In genomic region chr2:167930975-167931374, GRCm38 (mm10) we compare ENCODE assay signal across 9 mouse cellular contexts. TPM values are rescaled to one million over a fixed set of nuclear protein-coding genes. Genes with fewer than 3 reads are reported as not detected.
DNase-seq lines count a peak whose midpoint lies in the region; ATAC-seq and TF ChIP-seq lines count a peak whose summit lies in the region.
"Had no signal": no experiment of that assay in that cellular context is flagged by ENCODE, and none has a peak within 500 bp of the region (broad histone marks: within the 10 kb centered on the region; RNA-seq: fewer than 3 reads in every experiment).

No protein-coding gene starts in this region.

- no peaks in the 10 kb centered on the region for H3K9me3 ChIP-seq in heart, embryonic 14.5 days (ENCODE audit: control insufficient read depth, low read length)
- H3K9me3 ChIP-seq in limb, embryonic 12.5 days = no peaks in the 10 kb centered on the region

- H3K9ac ChIP-seq in heart, embryonic 14.5 days (ENCODE audit: low read length) = peak overlapping the region; percentile 97; the same call in 1 of the 2 replicates
- H3K9ac ChIP-seq in limb, embryonic 12.5 days (replicated peaks) = peak overlapping the region; percentile 83; the same call in 1 of the 2 replicates

- WGBS in heart, embryonic 14.5 days = 92% methylated on average over 3 of the region's 3 CpGs
- 91% methylated on average over 3 of the region's 3 CpGs for WGBS in limb, embryonic 12.5 days

- peak overlapping the region in 1 of 2 experiments; percentile 93; a peak in 1 of 4 replicates for H3K4me3 ChIP-seq in heart, embryonic 14.5 days (ENCODE audit: control insufficient read depth in 1 of 2, insufficient read depth in 1 of 2, low read depth in 1 of 2, low read length in 2 of 2)
- peak overlapping the region; percentile 85 for H3K4me3 ChIP-seq in testis, adult 2 months (ENCODE audit: control insufficient read depth, low read depth, low read length)
- no peak overlapping the region for H3K4me3 ChIP-seq in limb, embryonic 12.5 days (replicated peaks)
- no peak overlapping the region for H3K4me3 ChIP-seq in layer of hippocampus, adult 2 months

- no peaks in the 10 kb centered on the region for H3K27me3 ChIP-seq in heart, embryonic 14.5 days (ENCODE audit: control insufficient read depth, insufficient read depth, low read length)
- no peaks in the 10 kb centered on the region for H3K27me3 ChIP-seq in testis, adult 2 months (ENCODE audit: control insufficient read depth, insufficient read depth, low read length)
- H3K27me3 ChIP-seq in limb, embryonic 12.5 days = no peaks in the 10 kb centered on the region

- H3K4me1 ChIP-seq in heart, embryonic 14.5 days (ENCODE audit: control insufficient read depth in 2 of 2, insufficient read depth in 2 of 2, low read length in 2 of 2) = peaks cover 6 to 23% of the 10 kb centered on the region in 2 experiments
- H3K4me1 ChIP-seq in testis, adult 2 months (ENCODE audit: control insufficient read depth, insufficient read depth, low read length) = peaks cover 15% of the 10 kb centered on the region
- H3K4me1 ChIP-seq in limb, embryonic 12.5 days (replicated peaks) = peaks cover 28% of the 10 kb centered on the region

- TF ChIP-seq POLR2A in testis, adult 2 months (IDR thresholded peaks at IDR 0.05; ENCODE audit: control insufficient read depth, low read depth, low read length) = no peak

- DNase-seq in heart, adult 9 months (ENCODE audit: low spot score in 2 of 2) = no peak
- no peak for DNase-seq in testis, postnatal 10 days (ENCODE audit: low spot score)
- DNase-seq in frontal cortex, adult 2 months (ENCODE audit: extremely low spot score in 1 of 2, low spot score in 1 of 2) = no peak
- DNase-seq in layer of hippocampus, adult 2 months (ENCODE audit: low spot score in 2 of 2) = no peak
- no peak for DNase-seq in adrenal gland, adult (ENCODE audit: inconsistent age in 2 of 2, low spot score in 1 of 2)
- DNase-seq: kidney, postnatal 36 days had no signal

- H3K27ac ChIP-seq in heart, embryonic 14.5 days (replicated peaks in 1 of 2; ENCODE audit: control insufficient read depth in 1 of 2, insufficient read depth in 1 of 2, low read depth in 2 of 2, low read length in 2 of 2) = peak overlapping the region in 1 of 2 experiments; percentile 80; a peak in 1 of 4 replicates
- H3K27ac ChIP-seq in testis, adult 2 months (ENCODE audit: control insufficient read depth, insufficient read depth, low read depth, low read length) = peak overlapping the region; percentile 95
- peak overlapping the region; percentile 59; the same call in 1 of the 2 replicates for H3K27ac ChIP-seq in limb, embryonic 12.5 days
- no peak overlapping the region for H3K27ac ChIP-seq in layer of hippocampus, adult 2 months

- no peaks in the 10 kb centered on the region for H3K36me3 ChIP-seq in heart, embryonic 14.5 days (ENCODE audit: control insufficient read depth, insufficient read depth, low read length)
- H3K36me3 ChIP-seq in testis, adult 2 months (ENCODE audit: control insufficient read depth, insufficient read depth, low read length) = no peaks in the 10 kb centered on the region
- H3K36me3 ChIP-seq in limb, embryonic 12.5 days = no peaks in the 10 kb centered on the region

- no peak for TF ChIP-seq CTCF in testis, adult 2 months (IDR thresholded peaks at IDR 0.05; ENCODE audit: control insufficient read depth, insufficient read depth, insufficient replicate concordance, low read depth, low read length)
- TF ChIP-seq CTCF in layer of hippocampus, adult 2 months (conservative IDR thresholded peaks at IDR 0.05) = no peak

- H3K4me2 ChIP-seq in heart, embryonic 14.5 days (ENCODE audit: low read length) = peak overlapping the region; percentile 83
- peak overlapping the region; percentile 88 for H3K4me2 ChIP-seq in limb, embryonic 12.5 days

- ATAC-seq in heart, embryonic 14.5 days (ENCODE audit: insufficient number of reproducible peaks, insufficient read depth, low FRiP score, low read depth) = no peak
- no peak for ATAC-seq in limb, embryonic 12.5 days (ENCODE audit: insufficient number of reproducible peaks, insufficient read depth, low FRiP score, low TSS enrichment, low read depth)

RNA-seq across cellular contexts. Expression of gene Ptpn1, which starts 0.9 kb away (rescaled TPM):
- polyA plus RNA-seq in heart, embryonic 14.5 days (2014; fragmentation: Nextera tagmentation; extraction: Ambion mirVana) = 40.7 and 41.5 TPM in 2 replicates
- polyA plus RNA-seq in testis, adult 2 months (2012; rRNA removed) = 30.9 and 34.7 TPM in 2 replicates
- 51.7 and 60.1 TPM in 2 replicates for polyA plus RNA-seq in limb, embryonic 12.5 days (2016; fragmentation: Nextera tagmentation; extraction: Ambion mirVana)
- 45.7 and 45.8 TPM in 2 replicates for polyA plus RNA-seq in frontal cortex, adult 2 months (2012; rRNA removed)
- 10 to 100 TPM; 56.3 to 64.4 TPM for total RNA-seq in layer of hippocampus, adult 2 months (2021)
